Mouse (Mus musculus) urinary bladder, adult 18-20 months (tissue): Measurements from ENCODE around the gene Mapk1ip1l.

Experiments
- DNase-seq, 2 experiments: peaks; one replicate each; pipeline ENCODE4 v3.0.0; 2022; ENCODE audit warnings: low spot score in 2 of 2, mixed read lengths in 2 of 2

Gene Mapk1ip1l

DNA sequence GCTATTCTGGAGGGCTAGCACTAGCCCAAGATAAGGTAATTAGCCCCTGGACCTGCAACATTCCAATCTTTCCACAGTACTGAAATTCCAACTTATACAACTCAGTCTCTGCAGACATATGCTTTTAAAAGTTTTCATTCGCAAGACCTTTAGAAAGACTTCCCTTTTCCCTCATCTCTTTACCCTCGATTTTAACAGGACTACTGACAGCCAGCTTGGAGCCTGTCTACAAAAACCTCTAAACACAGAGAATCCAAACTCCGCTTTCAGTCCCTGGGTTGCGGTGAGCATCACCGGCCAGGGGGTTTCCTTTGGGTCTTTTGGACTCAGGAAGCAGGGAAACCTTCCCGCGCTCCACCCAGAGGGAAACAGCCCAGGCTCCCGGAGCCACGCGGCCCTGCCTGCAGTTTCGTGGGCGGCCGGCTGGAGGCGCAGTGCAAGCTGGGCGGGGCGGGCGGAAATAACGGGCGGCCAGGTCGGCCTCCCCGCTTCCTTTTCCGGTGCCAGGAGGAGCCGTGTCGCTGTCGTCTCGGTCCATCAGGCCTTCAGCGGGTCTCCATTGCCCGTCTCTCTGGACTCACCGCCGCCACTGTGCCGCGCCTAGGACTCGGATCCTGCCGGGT is at the start of gene Mapk1ip1l:
TSS of gene Mapk1ip1l (plus strand) at position 482 of the 623 bp plus-strand sequence.
- peak; percentile 87 to 91 for DNase-seq

DNA sequence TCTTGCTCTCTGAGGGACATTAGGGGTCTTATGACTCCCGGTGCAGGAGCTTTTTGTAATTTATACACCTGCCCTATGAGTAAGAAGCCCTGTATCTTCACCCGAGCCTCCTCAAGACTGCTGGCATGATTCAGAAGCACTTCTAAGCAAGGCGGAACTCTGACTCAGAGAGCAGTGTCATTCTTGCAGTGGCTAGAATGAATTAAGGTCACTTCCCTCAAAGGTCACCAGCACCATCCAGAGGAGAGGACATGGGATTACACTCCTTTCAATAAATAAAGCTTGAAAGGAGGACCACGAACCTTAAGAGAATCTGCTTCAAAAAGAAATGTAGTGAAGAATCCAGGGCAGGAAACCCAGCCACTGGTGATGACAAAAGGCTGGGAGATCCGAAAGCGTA is 48.2 kb upstream of the Mapk1ip1l start:
- DNase-seq = no peak

GRCm38 (mm10) chr14:47264866-47265265 is 33.2 kb upstream of the Mapk1ip1l start:
- DNase-seq = no peak

- DNase-seq = no peak
Observed at GRCm38 (mm10) chr14:47265829-47266228, 32.2 kb upstream of the Mapk1ip1l start.

DNA sequence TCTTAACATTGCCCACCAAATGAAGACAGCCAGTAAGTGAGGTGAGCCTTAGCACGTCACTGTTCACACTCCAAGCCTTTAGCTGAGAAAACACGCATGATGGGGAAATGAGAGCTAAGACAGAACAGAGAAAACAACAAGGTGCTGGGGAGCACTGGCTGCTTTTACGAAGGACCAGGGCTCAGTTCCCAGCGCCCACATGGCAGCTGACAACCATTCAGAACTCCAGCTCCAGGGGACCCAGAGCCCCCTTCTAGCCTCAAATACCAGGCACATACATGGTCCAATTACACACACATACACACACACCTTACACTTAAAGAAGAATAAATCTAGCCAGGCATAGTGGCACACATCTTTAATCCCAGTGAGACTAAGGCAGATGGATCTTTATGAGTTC is 29.0 kb upstream of the Mapk1ip1l start:
- DNase-seq = no peak

GRCm38 (mm10) chr14:47269706-47270105 is 28.4 kb upstream of the Mapk1ip1l start:
- no peak for DNase-seq

GRCm38 (mm10) chr14:47273751-47274150 is 24.3 kb upstream of the Mapk1ip1l start:
- DNase-seq = no peak

GRCm38 (mm10) chr14:47275417-47275816 is 22.6 kb upstream of the Mapk1ip1l start:
- DNase-seq = no peak

DNA sequence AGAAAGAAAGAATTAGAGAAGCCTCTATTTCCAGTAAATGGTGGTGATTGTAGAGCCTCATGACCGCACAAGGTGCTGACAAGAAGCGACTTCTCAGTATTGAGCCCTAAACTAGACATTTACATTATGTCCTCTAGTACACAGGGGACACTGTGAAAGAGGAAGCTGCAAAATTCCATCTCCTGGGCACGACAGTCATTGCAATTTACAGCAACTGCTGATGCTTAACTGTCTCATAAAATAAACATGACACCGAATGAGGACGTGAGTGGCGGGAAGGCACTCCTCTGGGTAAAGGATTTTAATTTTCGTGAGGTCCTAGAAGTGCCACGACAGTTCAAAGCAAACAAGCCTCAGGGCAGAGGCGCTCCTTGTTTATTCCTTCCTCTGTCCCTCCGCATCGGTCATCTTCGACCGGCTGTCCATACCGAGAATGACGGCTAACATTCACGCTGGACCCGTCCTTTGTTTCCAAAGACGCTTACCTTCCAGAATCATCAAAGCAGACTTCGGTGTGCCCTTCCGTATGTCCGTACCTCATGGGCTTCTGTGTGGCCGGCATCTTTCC is 21.9 kb upstream of the Mapk1ip1l start:
- no peak for DNase-seq

DNA sequence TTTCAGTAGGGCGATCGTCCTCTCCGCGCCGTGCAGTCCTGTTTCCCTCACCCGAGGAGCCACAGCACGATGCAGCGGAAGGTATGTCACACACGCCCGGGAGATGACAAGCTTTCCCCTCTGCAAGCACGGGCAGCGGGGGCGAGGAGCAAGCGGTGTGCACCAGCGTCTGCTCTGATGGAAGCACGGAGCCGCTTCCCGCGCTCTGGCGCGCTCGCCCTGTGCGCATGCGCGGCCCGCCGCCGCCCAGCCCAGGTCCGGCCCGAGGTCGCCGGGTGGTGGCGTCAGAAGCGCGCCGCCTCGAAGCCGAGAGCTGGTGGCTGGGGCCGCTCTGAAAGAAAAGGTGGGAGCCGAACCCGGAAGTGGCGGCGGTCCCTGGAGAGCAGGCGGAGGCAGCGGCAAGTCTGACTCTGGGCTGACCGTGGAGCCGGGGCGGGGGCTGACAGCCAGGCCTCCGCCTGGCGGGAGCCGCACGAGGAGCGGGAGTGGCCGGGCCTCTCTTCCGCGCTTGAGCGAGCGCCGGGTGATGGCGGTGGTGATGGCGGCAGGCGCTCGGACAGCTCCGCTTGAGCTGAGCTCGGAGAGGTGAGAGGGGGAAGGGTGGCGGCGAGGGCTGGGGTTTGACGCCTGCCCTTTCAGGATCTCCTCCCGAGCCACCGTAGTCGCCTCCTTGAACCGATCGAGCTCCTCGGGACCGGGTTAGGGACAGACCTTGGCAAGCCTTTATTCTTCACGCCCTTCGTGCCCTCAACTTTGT is 21.3 kb upstream of the Mapk1ip1l start, which contains the start of the genes Wdhd1 and Socs4:
TSS of gene Wdhd1 (minus strand) at position 221 of the 757 bp plus-strand sequence.
TSS of gene Socs4 (plus strand) at position 295 of the 757 bp plus-strand sequence.
- DNase-seq = peak; percentile 91 to 94

DNA sequence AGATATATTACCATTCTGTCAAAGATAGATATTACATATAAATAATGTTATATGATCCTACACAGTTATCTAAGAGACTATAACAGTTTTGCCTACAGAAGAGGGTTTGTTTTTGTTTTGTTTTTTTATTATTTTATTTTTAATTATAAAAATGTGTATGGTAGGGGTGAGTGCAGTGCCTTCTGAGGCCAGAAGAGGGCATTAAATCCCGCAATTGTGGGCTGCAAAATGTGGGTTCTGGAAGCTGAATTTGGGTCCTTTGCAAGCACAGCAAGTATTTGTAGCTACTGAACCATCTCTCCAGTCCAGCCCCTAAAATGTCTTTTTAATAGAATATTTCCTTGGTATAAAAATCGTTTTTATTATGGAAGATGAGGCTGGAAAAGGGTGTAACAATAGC is 19.0 kb upstream of the Mapk1ip1l start:
- DNase-seq = no peak

DNA sequence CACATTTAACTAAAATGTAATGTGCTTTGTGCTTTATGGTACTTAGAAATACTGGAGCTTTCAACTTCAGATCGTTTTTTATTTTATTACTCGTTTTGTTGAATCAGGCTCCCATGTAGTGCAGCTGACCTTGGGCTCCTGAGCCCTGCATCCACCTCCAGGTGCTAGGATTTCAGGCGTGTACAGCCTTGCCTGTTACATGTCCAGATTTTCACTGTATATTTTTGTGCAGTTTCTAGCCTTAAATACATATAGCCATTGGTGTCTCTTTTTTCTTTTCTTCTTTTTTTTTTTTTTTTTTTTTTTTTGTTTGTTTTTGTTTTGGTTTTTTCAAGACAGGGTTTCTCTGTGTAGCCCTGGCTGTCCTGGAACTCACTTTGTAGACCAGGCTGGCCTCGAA is 16.5 kb upstream of the Mapk1ip1l start:
- no peak for DNase-seq

DNA sequence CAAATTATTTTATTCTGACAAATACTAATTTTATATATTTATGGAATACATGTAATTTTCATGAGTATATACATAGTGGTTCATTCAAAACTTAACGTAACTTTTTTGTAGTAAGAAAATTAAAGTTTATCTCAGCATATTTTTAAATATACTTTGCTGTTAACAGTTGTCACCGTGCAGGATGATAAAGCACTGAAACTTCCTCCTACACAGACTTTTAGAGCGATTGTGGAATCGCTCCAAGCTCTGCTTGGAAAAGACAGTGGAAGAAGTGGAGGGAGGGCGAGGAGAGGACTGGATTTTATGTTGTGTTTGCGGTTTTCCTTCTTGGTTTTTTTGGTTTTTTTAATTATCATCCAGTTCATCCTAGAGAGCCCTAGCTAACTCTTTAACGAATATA is 14.5 kb upstream of the Mapk1ip1l start:
- DNase-seq = no peak

DNA sequence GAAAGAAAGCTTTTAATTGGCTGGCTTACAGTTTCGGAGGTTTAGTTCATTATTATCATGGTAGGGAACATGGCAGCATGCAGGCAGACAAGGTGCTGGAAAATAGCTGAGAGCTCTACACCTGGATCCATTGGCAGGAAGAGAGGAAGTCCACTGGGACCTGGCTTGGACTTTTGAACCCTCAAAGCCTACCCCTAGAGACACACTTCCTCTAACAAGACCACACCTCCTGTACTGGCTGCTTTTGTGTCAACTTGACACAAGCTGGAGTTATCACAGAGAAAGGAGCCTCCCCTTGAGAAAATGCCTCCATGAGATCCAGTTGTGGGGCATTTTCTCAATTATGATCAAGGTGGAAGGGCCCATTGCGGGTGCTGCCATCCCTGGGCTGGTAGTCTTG is 12.8 kb upstream of the Mapk1ip1l start:
- no peak for DNase-seq

DNA sequence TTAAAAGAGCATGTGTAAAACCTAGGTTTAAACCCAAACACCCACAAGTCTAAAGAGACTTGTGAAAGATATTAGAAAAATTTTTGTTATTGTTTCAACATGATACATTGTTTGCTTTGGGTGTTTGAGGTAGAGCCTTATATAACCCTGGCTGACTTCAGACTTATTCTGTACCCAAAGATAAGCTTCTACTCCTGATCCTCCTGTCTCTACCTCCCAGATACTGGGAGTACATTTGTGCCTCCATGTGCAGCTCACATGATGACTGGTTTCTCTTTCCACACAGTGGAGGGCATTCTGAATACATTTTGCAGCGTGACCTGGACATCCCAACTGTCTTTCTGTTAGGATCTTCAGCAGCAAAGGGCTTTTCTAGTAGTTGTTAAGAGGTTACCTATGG is 11.9 kb upstream of the Mapk1ip1l start:
- no peak for DNase-seq

DNA sequence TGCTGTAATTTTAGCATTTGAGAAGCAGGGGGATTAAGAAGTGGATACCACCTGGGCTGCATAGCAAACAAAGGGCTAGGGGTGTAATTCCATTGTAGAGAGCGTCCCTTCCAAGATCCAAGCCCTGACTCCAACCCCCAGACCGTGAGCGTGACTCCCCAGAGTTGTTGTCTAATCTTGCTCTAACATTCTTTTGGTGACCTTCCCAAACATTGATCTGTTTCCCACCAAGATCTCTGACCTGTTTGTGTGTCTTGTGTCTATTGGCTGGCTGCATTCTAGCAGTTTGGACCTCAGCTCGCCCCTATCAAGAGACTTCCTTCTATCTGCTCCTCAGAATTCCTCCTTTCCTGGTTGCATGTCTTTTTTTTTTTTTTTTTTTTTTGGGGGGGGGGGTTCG is 11.0 kb upstream of the Mapk1ip1l start:
- no peak for DNase-seq

GRCm38 (mm10) chr14:47291772-47292171 is 6.3 kb upstream of the Mapk1ip1l start:
- DNase-seq = no peak

DNA sequence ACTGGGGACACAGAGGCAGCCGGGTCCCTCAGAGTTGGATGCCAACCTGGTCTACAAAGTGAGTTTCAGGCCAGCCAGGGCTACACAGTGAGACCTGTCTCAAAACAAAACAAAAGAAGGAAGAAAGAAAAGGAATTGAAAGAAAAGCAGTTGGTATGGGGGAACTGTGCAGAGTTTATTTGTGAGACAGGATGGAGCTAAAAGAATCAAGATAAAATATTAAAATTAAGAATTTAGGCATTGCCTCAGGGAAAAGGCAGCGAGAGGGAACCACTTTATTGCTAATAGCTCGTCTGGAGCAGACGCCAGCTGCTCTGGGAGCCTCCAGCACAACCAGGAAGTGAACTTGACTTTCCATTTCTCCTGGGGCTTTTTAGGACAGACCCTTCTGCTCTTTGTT is 3.9 kb upstream of the Mapk1ip1l start:
- no peak for DNase-seq

DNA sequence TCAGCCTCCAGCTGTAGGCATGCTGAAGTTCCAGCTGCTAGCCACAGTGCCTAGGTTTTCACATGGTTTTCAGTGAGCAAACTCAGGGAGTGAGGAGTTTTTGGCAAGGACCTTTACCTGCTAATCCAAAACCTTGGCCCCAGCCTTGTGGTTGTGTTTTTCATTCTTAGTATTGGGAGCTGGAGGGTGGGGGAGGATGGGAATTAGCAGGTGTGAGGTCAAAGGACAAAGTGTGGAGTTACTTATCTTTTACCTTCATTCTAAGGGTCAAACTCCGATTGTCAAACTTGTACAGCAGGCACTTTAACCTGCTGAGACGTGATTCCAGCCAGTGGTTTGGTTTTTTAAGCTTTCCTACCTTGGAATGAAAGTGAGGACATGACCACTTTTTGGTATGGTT is 1.8 kb upstream of the Mapk1ip1l start:
- no peak for DNase-seq

- DNase-seq = no peak
Observed at GRCm38 (mm10) chr14:47298408-47298792, 334 bp downstream of the Mapk1ip1l start.

DNA sequence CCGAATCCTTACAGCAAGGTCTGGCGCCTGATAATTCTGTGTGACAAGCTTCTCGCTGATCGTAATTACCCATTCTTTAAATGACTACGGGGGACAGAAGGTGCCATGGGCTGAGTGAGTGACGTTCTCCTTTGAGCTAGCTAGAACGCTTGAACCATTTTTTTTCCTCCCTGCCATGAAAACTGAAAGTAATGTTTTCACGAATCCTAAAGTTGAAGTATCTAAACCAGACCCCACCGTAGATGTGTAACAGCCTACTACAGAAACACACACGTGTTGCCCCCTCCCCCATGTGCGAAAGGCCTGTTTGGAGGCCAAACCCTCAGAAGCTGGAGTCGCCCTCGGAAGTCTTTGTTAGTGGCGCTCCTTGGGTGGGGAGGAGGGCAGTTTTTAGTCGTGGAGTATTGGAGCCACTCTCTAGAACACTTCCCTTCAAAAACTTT is 774 bp downstream of the Mapk1ip1l start:
- DNase-seq = no peak

DNA sequence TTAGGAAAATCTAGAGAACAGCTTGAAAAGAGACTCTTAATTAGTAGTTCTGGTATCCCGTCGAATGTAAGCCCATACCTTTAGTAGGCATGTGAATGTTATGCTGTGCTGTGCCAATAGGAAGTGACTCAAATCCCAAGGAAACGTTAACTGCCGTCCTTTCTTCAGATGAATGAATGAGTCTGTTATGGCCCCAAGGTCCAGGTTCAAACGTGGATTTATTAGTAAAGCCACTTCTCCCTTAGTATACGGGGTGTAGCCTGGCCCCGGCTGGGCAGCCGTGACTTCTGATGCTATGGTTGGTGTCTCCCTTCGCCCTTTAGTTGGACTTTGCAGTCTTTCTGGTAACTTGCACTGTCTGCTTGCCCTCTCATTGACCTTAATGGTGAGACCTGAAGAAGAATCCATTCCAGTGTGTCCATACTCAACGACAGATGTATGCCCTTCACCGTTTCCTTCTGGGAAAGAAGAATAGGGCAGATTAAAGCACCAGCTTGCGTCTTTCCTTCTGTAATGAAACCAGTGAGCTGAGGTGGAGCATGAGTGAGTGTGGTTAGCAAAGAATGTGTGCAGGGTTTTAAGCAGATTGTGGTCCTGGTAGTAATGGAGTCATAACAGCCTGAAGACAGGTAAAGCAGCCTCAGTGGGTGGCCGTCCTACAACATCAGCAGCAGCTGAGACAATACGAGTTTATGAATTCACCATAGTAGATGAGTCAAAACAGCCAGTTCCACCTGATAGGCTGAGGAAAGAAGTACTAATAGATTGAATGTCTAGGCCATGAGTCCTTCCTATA is 5.0 kb downstream of the Mapk1ip1l start:
- no peak for DNase-seq
